Mouse (Mus musculus) heart, adult 2 months (tissue): ENCODE measurements around the gene Ephb2. TPM values are rescaled to one million over a fixed set of nuclear protein-coding genes. Genes with fewer than 3 reads are reported as not detected.

Source experiments
- DNase-seq, 2 experiments: peaks; one replicate each; pipeline ENCODE4 v3.0.0; 2021
- H3K27ac ChIP-seq: fragments of 200-600 bp; 2 replicates; pipeline ENCODE4 v1.8.1; 2022
- H3K27me3 ChIP-seq: fragments of 200-500 bp; 2 replicates; pipeline ENCODE4 v1.6.1; 2012; ENCODE audit warnings: mild to moderate bottlenecking, low read length, inconsistent platforms, mixed read lengths; ENCODE audit not compliant: control insufficient read depth, insufficient read depth
- H3K36me3 ChIP-seq: fragments of 200-500 bp; 2 replicates; pipeline ENCODE4 v1.6.1; 2012; ENCODE audit warnings: low read length, inconsistent platforms; ENCODE audit not compliant: control insufficient read depth, insufficient read depth
- H3K4me1 ChIP-seq: fragments of 200-500 bp; 2 replicates; pipeline ENCODE4 v1.6.1; 2011; ENCODE audit warnings: low read length; ENCODE audit not compliant: control insufficient read depth, insufficient read depth
- H3K4me3 ChIP-seq: fragments of 200-600 bp; 2 replicates; pipeline ENCODE4 v1.8.1; 2022
- H3K79me2 ChIP-seq: fragments of 200-500 bp; replicated peaks from 2 replicates; pipeline ENCODE4 v1.6.1; 2012; ENCODE audit warnings: mild to moderate bottlenecking, inconsistent platforms, low read length, moderate library complexity, mixed read lengths; ENCODE audit not compliant: control insufficient read depth, insufficient read depth
- H3K9ac ChIP-seq: fragments of 200-500 bp; 2 replicates; pipeline ENCODE4 v1.6.1; 2012; ENCODE audit warnings: low read depth, mild to moderate bottlenecking, control low read depth, inconsistent platforms, low read length, mixed read lengths
- CTCF ChIP-seq: fragments of 200-600 bp; IDR thresholded peaks from 2 replicates; pipeline ENCODE4 v1.8.1; 2022; ENCODE audit warnings: antibody characterized with exemption, mild to moderate bottlenecking, moderate library complexity
- EP300 ChIP-seq: fragments of 200-500 bp; IDR thresholded peaks from 2 replicates; pipeline ENCODE4 v1.6.1; 2011; ENCODE audit warnings: low read depth, low read length, control low read depth; ENCODE audit not compliant: insufficient read depth
- POLR2A ChIP-seq: fragments of 200-500 bp; IDR thresholded peaks from 2 replicates; pipeline ENCODE4 v1.6.1; 2011; ENCODE audit warnings: mild to moderate bottlenecking, low read depth, low read length, control low read depth; ENCODE audit not compliant: insufficient read depth
- WGBS: fragments of 180-500 bp; shearing (Covaris S2); methylation state at CpG from one replicate; pipeline ENCODE4 v1.1.7; 2018; 5-methylcytosine and 5-hydroxymethylcytosine counted together
- intact Hi-C: fragments of 180-260 bp; cut with DNase I; formaldehyde crosslinking; loops from one replicate; pipeline ENCODE4 v1.15.1; 2025
- polyA plus RNA-seq: library from polyadenylated mRNA; depleted of rRNA; stranded (reverse); fragments of >200 nt; gene quantifications from 2 replicates; pipeline ENCODE4 v1.2.3, GENCODE M21; 2012
- total RNA-seq, 2 experiments: library from RNA; stranded (reverse); gene quantifications; 2 replicates each; pipeline ENCODE4 v1.2.3; 2021

Gene Ephb2
- total and polyA plus RNA-seq, 3 experiments, result 0.73 to 0.96 (median 0.77) TPM

- H3K9ac ChIP-seq, result no peak overlapping the region
- H3K27ac ChIP-seq, result no peak overlapping the region
- DNase-seq, result no peak
- H3K27me3 ChIP-seq, result no peaks in the 10 kb centered on the region
- intact Hi-C loops, result no loop called here
- H3K4me3 ChIP-seq, result no peak overlapping the region
- 46% methylated on average over 2 of the region's 2 CpGs for WGBS
- H3K4me1 ChIP-seq, result no peaks in the 10 kb centered on the region
- no peak for TF ChIP-seq CTCF
- no peak for TF ChIP-seq POLR2A
- no peak for TF ChIP-seq EP300
- H3K79me2 ChIP-seq, result no peaks in the 10 kb centered on the region
- H3K36me3 ChIP-seq, result no peaks in the 10 kb centered on the region
Measured at GRCm38 (mm10) chr4:136708956-136709355, 126.8 kb downstream of the Ephb2 start.

DNA sequence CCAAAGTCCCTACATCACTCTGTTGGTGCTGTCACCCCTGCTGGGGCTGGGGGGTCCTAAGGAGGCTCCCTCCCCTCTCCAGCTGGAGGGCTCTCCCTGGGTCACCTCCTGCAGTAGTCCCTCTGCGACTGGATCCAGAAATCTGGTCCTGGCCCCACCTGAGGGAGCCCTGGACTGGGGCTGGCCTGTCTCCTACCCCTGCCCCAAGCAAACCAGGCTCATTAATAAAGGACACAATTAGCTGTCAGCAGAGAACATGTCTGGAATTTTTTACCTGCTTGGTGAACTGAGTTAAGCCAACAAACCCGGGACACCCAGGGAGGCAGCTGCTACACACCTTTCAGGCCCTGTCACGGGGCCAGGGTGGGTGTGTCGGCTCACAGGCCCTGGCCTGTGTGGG lies 129.1 kb downstream of the Ephb2 start:
- 89% methylated on average over 4 of the region's 4 CpGs for WGBS
- Histone ChIP-seq H3K9ac (no peak overlapping the region), H3K79me2 (no peaks in the 10 kb centered on the region), H3K27ac (no peak overlapping the region), H3K27me3 (no peaks in the 10 kb centered on the region), H3K4me1 (no peaks in the 10 kb centered on the region), H3K4me3 (no peak overlapping the region), H3K36me3 (no peaks in the 10 kb centered on the region)
- intact Hi-C loops, result no loop called here
- no peak for DNase-seq
- TF ChIP-seq POLR2A, result no peak
- no peak for TF ChIP-seq EP300
- no peak for TF ChIP-seq CTCF

- intact Hi-C loops, result no loop called here
- WGBS, result 86% methylated on average over 5 of the region's 5 CpGs
- H3K79me2 ChIP-seq, result no peaks in the 10 kb centered on the region
- H3K4me1 ChIP-seq, result no peaks in the 10 kb centered on the region
- no peak overlapping the region for H3K9ac ChIP-seq
- DNase-seq, result no peak
- H3K27me3 ChIP-seq, result no peaks in the 10 kb centered on the region
- H3K4me3 ChIP-seq, result no peak overlapping the region
- TF ChIP-seq POLR2A, result no peak
- TF ChIP-seq EP300, result no peak
- TF ChIP-seq CTCF, result no peak
- no peak overlapping the region for H3K27ac ChIP-seq
- no peaks in the 10 kb centered on the region for H3K36me3 ChIP-seq
Measured at GRCm38 (mm10) chr4:136705091-136705490, 130.7 kb downstream of the Ephb2 start.

DNA sequence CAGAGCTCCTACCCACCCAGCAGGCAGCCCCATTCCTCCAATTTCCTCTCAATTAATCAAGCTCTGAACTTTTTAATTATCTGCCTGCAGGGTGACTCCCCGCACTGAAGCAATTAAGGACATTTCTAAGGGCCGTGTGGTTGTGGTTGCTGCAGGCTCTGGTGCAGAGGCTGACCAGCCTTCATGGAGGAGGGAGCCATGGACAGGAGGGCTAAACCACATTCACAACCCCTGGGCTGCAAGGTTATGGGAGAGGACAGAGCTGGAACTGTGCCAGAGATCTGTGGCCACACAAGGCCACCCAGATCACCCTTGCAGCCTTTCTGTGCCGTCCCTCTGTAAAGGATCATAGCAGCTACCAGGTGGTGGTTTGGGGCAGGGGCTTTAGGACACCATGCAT lies 131.2 kb downstream of the Ephb2 start:
- TF ChIP-seq POLR2A (no peak), CTCF (no peak), EP300 (no peak)
- Histone ChIP-seq H3K27me3 (no peaks in the 10 kb centered on the region), H3K9ac (no peak overlapping the region), H3K36me3 (no peaks in the 10 kb centered on the region), H3K4me1 (no peaks in the 10 kb centered on the region), H3K27ac (no peak overlapping the region), H3K4me3 (no peak overlapping the region), H3K79me2 (no peaks in the 10 kb centered on the region)
- WGBS, result 66% methylated on average over 3 of the region's 3 CpGs
- intact Hi-C loops, result no loop called here
- no peak for DNase-seq

GRCm38 (mm10) chr4:136703351-136703750 lies 132.4 kb downstream of the Ephb2 start:
- Histone ChIP-seq H3K27ac (no peak overlapping the region), H3K9ac (no peak overlapping the region), H3K27me3 (no peaks in the 10 kb centered on the region), H3K4me3 (no peak overlapping the region), H3K4me1 (no peaks in the 10 kb centered on the region), H3K79me2 (no peaks in the 10 kb centered on the region), H3K36me3 (no peaks in the 10 kb centered on the region)
- intact Hi-C loops, result no loop called here
- 93% methylated on average over 11 of the region's 11 CpGs for WGBS
- TF ChIP-seq POLR2A (no peak), CTCF (no peak), EP300 (no peak)
- no peak for DNase-seq

DNA sequence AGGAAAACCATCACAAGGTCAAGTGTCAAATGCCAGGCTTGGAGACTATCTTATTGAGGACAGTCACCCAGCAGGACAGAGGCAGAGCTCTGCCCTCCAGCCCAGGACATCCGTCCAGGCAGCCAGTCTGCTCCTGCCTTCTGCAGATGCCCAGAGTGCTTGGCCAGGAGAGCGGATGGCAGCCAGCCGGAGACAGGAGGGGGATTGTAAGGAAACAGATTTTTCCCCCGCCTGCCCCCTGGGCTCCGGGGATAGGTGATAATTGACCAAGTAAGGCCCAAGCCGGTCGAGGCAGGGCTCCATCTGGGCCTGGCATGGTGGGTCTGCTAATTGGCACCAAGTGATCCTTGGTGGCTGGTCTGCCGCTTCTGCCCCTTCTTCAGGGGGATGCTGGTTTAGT lies 133.3 kb downstream of the Ephb2 start:
- no peak for TF ChIP-seq CTCF
- TF ChIP-seq EP300, result no peak
- TF ChIP-seq POLR2A, result no peak
- H3K27me3 ChIP-seq, result no peaks in the 10 kb centered on the region
- H3K4me3 ChIP-seq, result no peak overlapping the region
- no peaks in the 10 kb centered on the region for H3K79me2 ChIP-seq
- no peaks in the 10 kb centered on the region for H3K36me3 ChIP-seq
- 82% methylated on average over 8 of the region's 8 CpGs for WGBS
- H3K27ac ChIP-seq, result no peak overlapping the region
- intact Hi-C loops, result no loop called here
- H3K9ac ChIP-seq, result no peak overlapping the region
- H3K4me1 ChIP-seq, result no peaks in the 10 kb centered on the region
- no peak for DNase-seq

GRCm38 (mm10) chr4:136701236-136701635 lies 134.6 kb downstream of the Ephb2 start:
- 94% methylated on average over 11 of the region's 11 CpGs for WGBS
- intact Hi-C loops, result no loop called here

More at GRCm38 (mm10) chr4:136701236-136701635, 134.6 kb downstream of the Ephb2 start:
- Histone ChIP-seq H3K4me3 (no peak overlapping the region), H3K27ac (no peak overlapping the region), H3K79me2 (no peaks in the 10 kb centered on the region), H3K9ac (no peak overlapping the region), H3K4me1 (no peaks in the 10 kb centered on the region), H3K36me3 (no peaks in the 10 kb centered on the region), H3K27me3 (no peaks in the 10 kb centered on the region)
- no peak for TF ChIP-seq EP300
- no peak for TF ChIP-seq CTCF
- no peak for TF ChIP-seq POLR2A
- DNase-seq, result no peak
